Mouse (Mus musculus): ENCODE measurements at regions not wholly inside any gene's neighbourhood (a gene's known extent, or its start where the extent isn't known, plus 50 kb on each side); places are given as distances from the start of the nearest gene placed in this dataset.

DNA sequence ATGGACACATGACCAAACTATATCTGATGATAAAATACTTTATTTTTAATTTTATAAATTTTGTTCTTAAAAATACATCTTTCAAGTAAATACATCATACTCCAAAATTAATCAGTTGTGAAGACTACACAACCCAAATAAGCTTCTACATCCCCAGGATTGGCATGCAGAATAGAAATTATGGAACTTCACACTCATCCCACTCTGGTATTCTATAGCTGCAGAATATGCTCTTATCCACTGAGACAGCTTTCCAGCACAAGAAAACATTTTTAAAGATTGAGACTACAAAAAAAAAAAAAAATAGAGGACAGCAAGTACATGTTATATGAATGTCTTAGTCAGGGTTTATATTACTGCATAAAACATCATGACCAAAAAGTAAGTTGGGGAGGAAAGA lies 94.4 kb downstream of the Gm11232 start:
- Histone ChIP-seq H3K27me3 (replicated peaks) (no peaks in the 10 kb centered on the region), H3K27ac (replicated peaks) (no peak overlapping the region), H3K4me1 (no peaks in the 10 kb centered on the region), H3K4me3 (replicated peaks) (no peak overlapping the region), H3K4me2 (no peak overlapping the region), H3K9ac (replicated peaks) (no peak overlapping the region), H3K36me3 (no peaks in the 10 kb centered on the region), H3K9me3 (replicated peaks) (no peaks in the 10 kb centered on the region)
- ATAC-seq (ENCODE audit: low FRiP score) = no peak

DNA sequence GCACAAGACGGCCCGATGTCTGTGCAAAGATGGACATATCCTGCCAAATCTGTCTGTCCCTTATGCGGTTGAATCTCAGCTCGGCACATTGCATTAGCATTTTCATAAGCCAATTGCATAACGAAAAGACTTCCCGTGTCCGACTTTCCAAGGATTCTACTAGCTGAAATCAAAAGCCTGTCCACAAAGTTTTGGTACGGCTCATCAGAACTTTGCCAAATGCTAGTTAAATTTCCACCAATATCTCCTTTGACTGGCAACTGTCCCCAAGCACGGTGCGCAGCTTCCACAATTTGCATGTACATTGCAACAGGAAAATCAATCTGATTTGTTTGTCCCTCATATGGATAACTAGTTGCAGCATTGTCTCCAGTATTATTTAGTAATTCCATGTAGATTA lies 117.2 kb downstream of the Gm11232 start:
- H3K9ac ChIP-seq (replicated peaks) = no peak overlapping the region
- no peak overlapping the region for H3K4me2 ChIP-seq
- no peak for ATAC-seq (ENCODE audit: low FRiP score)
- 94% methylated on average over 10 of the region's 10 CpGs for WGBS
- no peaks in the 10 kb centered on the region for H3K9me3 ChIP-seq (replicated peaks)
- H3K4me3 ChIP-seq (replicated peaks) = no peak overlapping the region
- H3K4me1 ChIP-seq = no peaks in the 10 kb centered on the region
- no peaks in the 10 kb centered on the region for H3K36me3 ChIP-seq
- no peaks in the 10 kb centered on the region for H3K27me3 ChIP-seq (replicated peaks)
- H3K27ac ChIP-seq (replicated peaks) = no peak overlapping the region

DNA sequence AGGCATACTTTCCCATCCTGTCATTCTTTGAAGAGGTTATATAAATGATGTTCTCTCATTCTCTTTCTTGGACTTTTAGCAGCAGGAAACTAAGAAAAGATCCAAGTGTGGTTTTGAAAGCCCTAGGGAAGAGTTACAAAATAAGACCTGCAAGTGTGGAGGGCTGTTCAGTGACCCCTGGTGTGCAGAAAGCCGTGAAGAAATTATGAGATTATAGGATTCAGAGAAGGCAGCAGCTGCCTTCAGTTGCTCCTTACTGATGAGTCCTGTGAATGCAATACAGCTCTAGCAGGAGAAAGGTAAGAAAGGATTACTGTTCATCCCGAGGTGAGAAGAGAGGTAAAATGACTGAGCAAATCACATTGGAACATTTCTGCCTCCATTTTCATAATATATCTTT lies 130.7 kb downstream of the Gm11232 start:
- no peaks in the 10 kb centered on the region for H3K4me1 ChIP-seq
- H3K36me3 ChIP-seq = no peaks in the 10 kb centered on the region
- no peak overlapping the region for H3K4me3 ChIP-seq (replicated peaks)
- 20% methylated on average over 2 of the region's 2 CpGs for WGBS
- no peak overlapping the region for H3K9ac ChIP-seq (replicated peaks)
- no peaks in the 10 kb centered on the region for H3K27me3 ChIP-seq (replicated peaks)
- no peak overlapping the region for H3K27ac ChIP-seq (replicated peaks)
- H3K9me3 ChIP-seq (replicated peaks) = no peaks in the 10 kb centered on the region
- ATAC-seq (ENCODE audit: low FRiP score) = no peak
- H3K4me2 ChIP-seq = no peak overlapping the region

DNA sequence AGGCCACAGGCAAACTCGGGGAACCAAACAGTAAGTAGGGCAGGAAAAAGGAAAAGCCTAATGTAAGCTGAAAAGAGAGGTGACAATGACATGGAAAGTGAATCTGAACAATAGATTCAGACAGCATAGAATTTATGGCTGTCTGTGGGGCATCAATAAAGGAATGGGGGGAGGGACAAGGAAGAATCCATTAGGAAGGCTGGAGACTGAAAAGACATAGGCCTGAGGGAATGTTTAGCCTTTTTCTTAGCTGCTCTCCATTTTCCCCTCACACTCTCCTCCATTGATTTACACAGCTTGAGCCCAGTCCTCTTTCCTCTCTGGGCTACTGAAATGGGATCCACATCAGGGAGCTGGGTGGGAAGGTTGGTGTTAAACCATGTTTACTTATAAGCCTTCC lies 131.1 kb downstream of the Gm11232 start:
- no peak overlapping the region for H3K4me2 ChIP-seq
- no peaks in the 10 kb centered on the region for H3K36me3 ChIP-seq
- no peak overlapping the region for H3K9ac ChIP-seq (replicated peaks)
- H3K27me3 ChIP-seq (replicated peaks) = no peaks in the 10 kb centered on the region
- 13% methylated on average over 1 of the region's 1 CpGs for WGBS
- ATAC-seq (ENCODE audit: low FRiP score) = no peak
- no peaks in the 10 kb centered on the region for H3K9me3 ChIP-seq (replicated peaks)
- no peaks in the 10 kb centered on the region for H3K4me1 ChIP-seq
- no peak overlapping the region for H3K27ac ChIP-seq (replicated peaks)
- no peak overlapping the region for H3K4me3 ChIP-seq (replicated peaks)

DNA sequence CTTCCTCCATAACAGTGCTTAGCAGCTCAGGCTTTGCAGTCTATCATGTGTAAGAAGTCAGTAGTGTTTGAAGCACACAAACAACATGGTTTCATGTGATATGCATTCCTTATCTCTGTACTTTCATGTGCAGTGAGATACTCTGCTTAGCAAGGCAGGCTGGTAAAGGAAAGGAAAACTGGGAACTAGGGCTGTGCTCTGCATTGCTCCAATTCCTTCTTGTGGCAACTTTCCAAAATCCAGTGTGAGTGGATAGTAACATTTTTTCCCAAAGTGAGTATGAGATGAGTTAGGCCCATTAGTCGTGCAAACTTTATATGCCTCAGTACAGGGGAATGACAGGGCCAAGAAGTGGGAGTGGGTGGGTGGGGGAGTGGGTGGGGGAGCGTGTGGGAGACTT lies 133.0 kb downstream of the Gm11232 start:
- H3K4me2 ChIP-seq = no peak overlapping the region
- no peaks in the 10 kb centered on the region for H3K36me3 ChIP-seq
- H3K27ac ChIP-seq (replicated peaks) = no peak overlapping the region
- ATAC-seq (ENCODE audit: low FRiP score) = no peak
- WGBS = 76% methylated on average over 2 of the region's 2 CpGs
- H3K27me3 ChIP-seq (replicated peaks) = no peaks in the 10 kb centered on the region
- H3K4me1 ChIP-seq = no peaks in the 10 kb centered on the region
- H3K9me3 ChIP-seq (replicated peaks) = no peaks in the 10 kb centered on the region
- no peak overlapping the region for H3K4me3 ChIP-seq (replicated peaks)
- no peak overlapping the region for H3K9ac ChIP-seq (replicated peaks)

DNA sequence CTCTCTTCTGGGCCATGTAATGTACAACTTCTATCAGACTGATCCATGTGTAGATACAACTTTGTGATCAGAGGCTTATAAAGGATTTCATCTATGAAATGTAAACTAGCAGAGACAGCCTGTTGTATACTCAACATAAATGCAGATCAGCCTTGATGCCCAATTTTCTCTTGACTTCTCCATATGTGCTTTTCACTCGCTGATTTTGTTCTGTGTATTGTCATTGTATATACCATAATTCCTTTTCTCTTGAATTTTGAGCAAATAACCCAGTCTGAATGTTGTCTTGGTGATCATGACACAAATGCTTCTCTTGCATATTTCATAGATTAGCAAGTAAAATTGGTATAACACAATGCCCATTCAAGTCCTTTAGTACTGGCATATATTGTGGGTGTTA lies 144.0 kb downstream of the Gm11232 start:
- ATAC-seq (ENCODE audit: low FRiP score) = no peak
- Histone ChIP-seq H3K27ac (replicated peaks) (no peak overlapping the region), H3K4me3 (replicated peaks) (no peak overlapping the region), H3K27me3 (replicated peaks) (no peaks in the 10 kb centered on the region), H3K4me2 (no peak overlapping the region), H3K4me1 (no peaks in the 10 kb centered on the region), H3K9ac (replicated peaks) (no peak overlapping the region), H3K36me3 (no peaks in the 10 kb centered on the region), H3K9me3 (replicated peaks) (no peaks in the 10 kb centered on the region)
- 98% methylated on average over 1 of the region's 1 CpGs for WGBS

DNA sequence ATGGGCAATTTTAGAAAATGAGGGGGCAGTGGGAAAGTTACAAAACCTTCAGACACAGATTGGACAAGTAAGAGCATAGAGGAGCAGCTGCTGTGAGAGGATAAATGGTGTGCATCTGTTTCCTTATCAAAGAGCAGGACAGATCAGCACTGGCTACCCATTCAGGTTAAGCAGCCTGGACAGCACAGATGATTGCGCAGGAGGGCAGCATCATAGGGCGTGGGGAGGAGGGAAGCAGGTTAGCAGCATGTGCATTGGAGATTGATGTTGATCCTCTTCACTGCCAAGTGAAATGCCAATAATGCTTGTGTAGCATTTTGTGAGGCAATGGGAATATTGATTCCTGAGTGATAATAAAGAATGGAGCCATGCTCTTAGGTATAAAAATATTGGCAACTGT lies 171.9 kb downstream of the Gm11232 start:
- no peak for ATAC-seq (ENCODE audit: low FRiP score)
- 76% methylated on average over 2 of the region's 2 CpGs for WGBS
- no peak overlapping the region for H3K4me3 ChIP-seq (replicated peaks)
- H3K9me3 ChIP-seq (replicated peaks) = no peaks in the 10 kb centered on the region
- no peak overlapping the region for H3K9ac ChIP-seq (replicated peaks)
- no peaks in the 10 kb centered on the region for H3K4me1 ChIP-seq
- H3K4me2 ChIP-seq = no peak overlapping the region
- no peaks in the 10 kb centered on the region for H3K36me3 ChIP-seq
- H3K27me3 ChIP-seq (replicated peaks) = no peaks in the 10 kb centered on the region
- H3K27ac ChIP-seq (replicated peaks) = no peak overlapping the region

DNA sequence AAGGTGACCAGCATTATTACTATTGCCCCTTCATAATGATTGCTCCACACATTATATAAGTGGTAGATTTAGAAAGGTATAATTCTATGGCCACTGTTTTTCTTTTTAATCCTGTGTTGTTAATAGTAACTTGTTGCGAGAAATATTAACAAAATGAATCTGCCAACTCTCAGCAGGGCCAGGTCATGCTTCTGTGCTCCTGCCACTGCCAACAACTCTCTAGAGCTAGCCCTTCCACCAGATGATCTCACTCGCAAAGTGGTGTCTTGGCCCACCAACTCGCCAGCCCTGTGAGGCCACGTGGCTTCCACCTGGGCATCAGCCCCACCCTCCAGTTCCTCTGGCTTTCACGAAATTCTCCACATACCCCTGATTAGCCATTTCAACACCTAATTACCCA lies 197.1 kb downstream of the Gm11232 start:
- Histone ChIP-seq H3K4me3 (replicated peaks) (no peak overlapping the region), H3K36me3 (no peaks in the 10 kb centered on the region), H3K27me3 (replicated peaks) (no peaks in the 10 kb centered on the region), H3K9ac (replicated peaks) (no peak overlapping the region), H3K4me1 (no peaks in the 10 kb centered on the region), H3K4me2 (no peak overlapping the region), H3K27ac (replicated peaks) (no peak overlapping the region), H3K9me3 (replicated peaks) (no peaks in the 10 kb centered on the region)
- no peak for ATAC-seq (ENCODE audit: low FRiP score)
- WGBS = 83% methylated on average over 5 of the region's 5 CpGs

DNA sequence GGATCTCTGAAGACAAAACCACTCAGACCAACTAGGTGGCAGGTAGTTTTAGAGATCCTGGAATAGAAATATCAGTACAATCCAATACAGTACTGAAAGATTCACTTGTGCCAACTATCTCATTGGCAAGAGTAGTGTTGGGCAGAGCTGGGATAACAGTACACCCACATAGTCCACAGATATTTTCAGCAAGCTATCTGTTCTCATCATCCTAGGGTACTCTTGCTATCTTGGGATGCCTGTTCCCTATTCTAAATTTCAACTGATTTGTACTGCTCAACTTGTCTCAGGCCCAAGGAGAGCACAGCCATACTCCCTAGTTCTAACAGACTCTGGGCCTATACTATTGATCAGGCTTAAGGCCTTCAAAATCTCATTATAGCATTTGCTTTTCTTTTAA lies 218.6 kb downstream of the Gm11232 start:
- no peaks in the 10 kb centered on the region for H3K9me3 ChIP-seq (replicated peaks)

DNA sequence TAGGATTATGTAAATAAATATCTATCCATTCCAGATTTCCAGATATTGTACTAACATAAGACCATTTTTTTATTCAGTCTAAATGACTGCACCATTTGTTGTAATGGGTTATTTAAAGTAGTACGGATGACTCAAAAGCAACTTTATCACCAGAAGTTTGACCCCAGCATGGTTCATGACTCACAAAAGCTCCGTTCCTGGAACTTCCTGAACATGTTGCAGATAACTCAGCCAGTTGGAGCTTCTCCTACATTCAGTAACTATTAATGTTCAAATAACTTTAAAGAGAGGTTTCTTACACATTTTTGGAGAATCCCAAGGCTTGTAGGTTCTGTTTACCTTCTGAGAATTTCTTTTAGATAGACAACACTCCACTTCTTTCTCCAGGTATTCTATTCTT lies 219.8 kb downstream of the Gm11232 start:
- 83% methylated on average over 2 of the region's 2 CpGs for WGBS
- Histone ChIP-seq H3K27me3 (replicated peaks) (no peaks in the 10 kb centered on the region), H3K9ac (replicated peaks) (no peak overlapping the region)

More for the DNA sequence above, 218.6 kb downstream of the Gm11232 start:
- Histone ChIP-seq H3K27me3 (replicated peaks) (no peaks in the 10 kb centered on the region), H3K27ac (replicated peaks) (no peak overlapping the region), H3K36me3 (no peaks in the 10 kb centered on the region), H3K4me1 (no peaks in the 10 kb centered on the region), H3K4me3 (replicated peaks) (no peak overlapping the region), H3K9ac (replicated peaks) (no peak overlapping the region), H3K4me2 (no peak overlapping the region)
- ATAC-seq (ENCODE audit: low FRiP score) = no peak

DNA sequence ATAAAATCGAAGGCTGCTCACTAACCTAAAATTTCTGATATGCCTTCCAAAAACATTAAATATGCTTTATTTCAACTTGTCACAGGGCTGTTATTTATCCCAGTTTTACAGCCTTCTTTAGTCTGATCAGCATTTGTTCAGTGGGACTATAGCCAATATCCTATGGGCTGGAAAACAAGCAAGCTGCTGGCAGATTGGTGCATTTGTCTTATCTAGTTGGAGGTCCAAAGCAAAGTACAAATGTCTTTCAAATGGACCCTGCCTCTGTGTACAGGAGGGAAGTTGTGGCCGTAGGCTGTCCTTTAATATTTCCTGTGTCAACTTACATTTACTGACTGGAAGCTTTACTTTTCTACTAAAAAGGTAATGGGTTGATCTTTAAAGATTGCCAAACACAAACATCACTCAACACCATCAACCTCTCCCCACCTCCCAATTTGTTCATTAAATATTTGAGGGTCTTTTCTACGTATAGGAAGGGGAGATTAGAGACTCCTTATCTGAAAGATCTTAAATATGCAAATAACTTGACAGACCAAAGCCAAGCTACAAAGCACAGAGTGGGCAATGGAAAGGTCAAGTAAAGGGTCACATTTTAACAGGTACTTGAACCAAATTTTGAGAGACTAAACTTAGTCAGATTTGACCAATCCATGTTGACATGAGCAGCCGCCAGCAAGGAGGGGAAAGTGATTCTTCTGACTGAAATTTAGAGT lies 233.4 kb downstream of the Gm11232 start:
- H3K4me1 ChIP-seq = no peaks in the 10 kb centered on the region
- H3K9me3 ChIP-seq (replicated peaks) = no peaks in the 10 kb centered on the region
- no peaks in the 10 kb centered on the region for H3K27me3 ChIP-seq (replicated peaks)
- no peak overlapping the region for H3K27ac ChIP-seq (replicated peaks)
- H3K4me2 ChIP-seq = no peak overlapping the region
- ATAC-seq (ENCODE audit: low FRiP score) = no peak
- WGBS = 89% methylated on average over 4 of the region's 4 CpGs
- no peak overlapping the region for H3K9ac ChIP-seq (replicated peaks)
- no peak overlapping the region for H3K4me3 ChIP-seq (replicated peaks)
- H3K36me3 ChIP-seq = no peaks in the 10 kb centered on the region

More for the DNA sequence above, 219.8 kb downstream of the Gm11232 start:
- no peak for ATAC-seq (ENCODE audit: low FRiP score)
- Histone ChIP-seq H3K9me3 (replicated peaks) (no peaks in the 10 kb centered on the region), H3K36me3 (no peaks in the 10 kb centered on the region), H3K4me2 (no peak overlapping the region), H3K27ac (replicated peaks) (no peak overlapping the region), H3K4me1 (no peaks in the 10 kb centered on the region), H3K4me3 (replicated peaks) (no peak overlapping the region)

DNA sequence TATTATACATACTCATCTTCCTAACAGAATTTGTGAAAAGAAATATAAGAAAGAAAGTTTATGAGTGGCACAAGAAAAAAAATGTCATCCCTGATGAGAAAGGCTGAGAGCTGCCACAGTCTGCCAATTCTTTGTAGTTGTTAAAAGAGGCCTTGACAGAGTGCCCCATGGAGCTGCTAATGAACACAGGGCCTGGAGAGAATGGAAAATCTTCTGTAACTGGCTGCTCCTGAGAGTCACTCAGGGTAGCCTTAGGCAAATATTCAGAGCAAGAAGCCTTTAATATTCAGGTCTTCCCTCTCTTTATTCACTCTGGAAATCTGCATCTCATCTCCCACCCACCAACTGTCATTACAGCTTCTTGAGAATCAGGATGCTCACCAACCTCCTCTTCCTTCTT lies 237.0 kb downstream of the Gm11232 start:
- Histone ChIP-seq H3K27me3 (replicated peaks) (no peaks in the 10 kb centered on the region), H3K9ac (replicated peaks) (no peak overlapping the region), H3K4me1 (0 out of 2 replicates have a peak, but pooled peaks cover 6% of the 10 kb centered on the region), H3K9me3 (replicated peaks) (no peaks in the 10 kb centered on the region), H3K36me3 (no peaks in the 10 kb centered on the region), H3K4me3 (replicated peaks) (no peak overlapping the region), H3K4me2 (no peak overlapping the region), H3K27ac (replicated peaks) (no peak overlapping the region)
- no peak for ATAC-seq (ENCODE audit: low FRiP score)

Measured in neural tube, embryonic 15.5 days (tissue).